Mouse (Mus musculus): Measurements from ENCODE around the gene Dock10. TPM values are rescaled to one million over a fixed set of nuclear protein-coding genes. Genes with fewer than 3 reads are reported as not detected.

The Dock10 gene
- 295 TPM for polyA plus RNA-seq (2017; shearing (Covaris generic))

GRCm38 (mm10) chr1:80757977-80758797 is at the start of gene Dock10:
Gene Dock10, minus strand, starts transcription at chr1:80758527.

GRCm38 (mm10) chr1:80461348-80461747 is 297.0 kb downstream of the Dock10 start, which contains the start of gene Gm45261:
Gene Gm45261, minus strand, starts transcription at chr1:80461448.

Data from effector memory CD4-positive, alpha-beta T cell, adult 7 months (primary cell).